Mouse (Mus musculus): ENCODE data around the gene Thrb. TPM values are rescaled to one million over a fixed set of nuclear protein-coding genes. Genes with fewer than 3 reads are reported as not detected.

Gene Thrb
- polyA plus RNA-seq, 1 experiment from 2014 or later = 1.0 TPM

GRCm38 (mm10) chr14:17899733-17900413 is 239.8 kb downstream of the Thrb start:
- no peaks in the 10 kb centered on the region for H3K27me3 ChIP-seq (ENCODE audit: control insufficient read depth, insufficient read depth, low read length)
- no peak overlapping the region for H3K4me2 ChIP-seq (ENCODE audit: low read depth, low read length)
- H3K4me3 ChIP-seq (ENCODE audit: low read depth, low read length) = no peak overlapping the region
- no peak overlapping the region for H3K9ac ChIP-seq (replicated peaks; ENCODE audit: low read length)
- WGBS = 91% methylated on average over 6 of the region's 6 CpGs
- DNase-seq (ENCODE audit: low spot score) (no peak), ATAC-seq (replicated peaks; ENCODE audit: insufficient number of reproducible peaks, low FRiP score, low TSS enrichment, low read depth) (no peak)
- H3K9me3 ChIP-seq (replicated peaks; ENCODE audit: control insufficient read depth, low read length) = no peaks in the 10 kb centered on the region
- H3K4me1 ChIP-seq (ENCODE audit: control insufficient read depth, insufficient read depth, low read length) = no peaks in the 10 kb centered on the region
- no peaks in the 10 kb centered on the region for H3K36me3 ChIP-seq (replicated peaks; ENCODE audit: control insufficient read depth, insufficient read depth, low read depth, low read length)
- H3K27ac ChIP-seq (replicated peaks; ENCODE audit: low read depth, low read length) = no peak overlapping the region

- WGBS = 74% methylated on average over 3 of the region's 3 CpGs
- H3K9ac ChIP-seq (replicated peaks; ENCODE audit: low read length) = no peak overlapping the region
- H3K36me3 ChIP-seq (replicated peaks; ENCODE audit: control insufficient read depth, insufficient read depth, low read depth, low read length) = no peaks in the 10 kb centered on the region
- no peak overlapping the region for H3K4me2 ChIP-seq (ENCODE audit: low read depth, low read length)
- no peak for DNase-seq (ENCODE audit: low spot score)
- no peaks in the 10 kb centered on the region for H3K27me3 ChIP-seq (ENCODE audit: control insufficient read depth, insufficient read depth, low read length)
- H3K4me1 ChIP-seq (ENCODE audit: control insufficient read depth, insufficient read depth, low read length) = no peaks in the 10 kb centered on the region
- ATAC-seq (replicated peaks; ENCODE audit: insufficient number of reproducible peaks, low FRiP score, low TSS enrichment, low read depth) = no peak
- no peak overlapping the region for H3K27ac ChIP-seq (replicated peaks; ENCODE audit: low read depth, low read length)
- no peaks in the 10 kb centered on the region for H3K9me3 ChIP-seq (replicated peaks; ENCODE audit: control insufficient read depth, low read length)
- H3K4me3 ChIP-seq (ENCODE audit: low read depth, low read length) = no peak overlapping the region
Measured at GRCm38 (mm10) chr14:17900414-17900795, 240.3 kb downstream of the Thrb start.

- no peaks in the 10 kb centered on the region for H3K36me3 ChIP-seq (replicated peaks; ENCODE audit: control insufficient read depth, insufficient read depth, low read depth, low read length)
- H3K4me3 ChIP-seq (ENCODE audit: low read depth, low read length) = no peak overlapping the region
- no peaks in the 10 kb centered on the region for H3K27me3 ChIP-seq (ENCODE audit: control insufficient read depth, insufficient read depth, low read length)
- ATAC-seq (replicated peaks; ENCODE audit: insufficient number of reproducible peaks, low FRiP score, low TSS enrichment, low read depth) = no peak
- no peaks in the 10 kb centered on the region for H3K9me3 ChIP-seq (replicated peaks; ENCODE audit: control insufficient read depth, low read length)
- no peak overlapping the region for H3K9ac ChIP-seq (replicated peaks; ENCODE audit: low read length)
- 83% methylated on average over 2 of the region's 2 CpGs for WGBS
- H3K27ac ChIP-seq (replicated peaks; ENCODE audit: low read depth, low read length) = no peak overlapping the region
- no peak overlapping the region for H3K4me2 ChIP-seq (ENCODE audit: low read depth, low read length)
- DNase-seq (ENCODE audit: low spot score) = no peak
- H3K4me1 ChIP-seq (ENCODE audit: control insufficient read depth, insufficient read depth, low read length) = no peaks in the 10 kb centered on the region
Measured at GRCm38 (mm10) chr14:17902426-17902825, 242.4 kb downstream of the Thrb start.

DNA sequence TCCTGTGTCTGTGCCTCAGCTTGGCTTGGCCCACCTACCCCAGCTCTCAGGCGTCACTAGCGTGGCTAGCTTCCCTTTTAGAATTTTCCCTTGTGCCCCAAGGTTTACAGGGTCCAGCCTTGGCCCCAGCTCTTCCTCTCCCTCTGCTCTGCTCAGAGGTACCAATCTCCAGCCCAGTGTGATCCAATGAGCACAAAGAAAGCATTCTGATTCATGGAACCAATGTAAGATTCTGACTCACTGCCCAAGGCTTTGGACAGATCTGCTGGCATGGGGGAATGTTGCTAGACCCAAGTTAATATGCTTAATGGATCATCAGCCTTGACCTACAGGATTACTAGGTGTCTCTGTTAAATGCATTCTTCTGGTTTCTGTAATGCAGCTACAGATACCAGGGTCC is 243.1 kb downstream of the Thrb start:
- H3K4me2 ChIP-seq (ENCODE audit: low read depth, low read length) = no peak overlapping the region
- H3K36me3 ChIP-seq (replicated peaks; ENCODE audit: control insufficient read depth, insufficient read depth, low read depth, low read length) = no peaks in the 10 kb centered on the region
- no peaks in the 10 kb centered on the region for H3K27me3 ChIP-seq (ENCODE audit: control insufficient read depth, insufficient read depth, low read length)
- no peak for DNase-seq (ENCODE audit: low spot score)
- H3K9me3 ChIP-seq (replicated peaks; ENCODE audit: control insufficient read depth, low read length) = no peaks in the 10 kb centered on the region
- no peak overlapping the region for H3K9ac ChIP-seq (replicated peaks; ENCODE audit: low read length)
- H3K4me1 ChIP-seq (ENCODE audit: control insufficient read depth, insufficient read depth, low read length) = no peaks in the 10 kb centered on the region
- 40% methylated on average over 2 of the region's 2 CpGs for WGBS
- ATAC-seq (replicated peaks; ENCODE audit: insufficient number of reproducible peaks, low FRiP score, low TSS enrichment, low read depth) = no peak
- H3K4me3 ChIP-seq (ENCODE audit: low read depth, low read length) = no peak overlapping the region
- H3K27ac ChIP-seq (replicated peaks; ENCODE audit: low read depth, low read length) = no peak overlapping the region

GRCm38 (mm10) chr14:17904554-17904953 is 244.5 kb downstream of the Thrb start:
- ATAC-seq (replicated peaks; ENCODE audit: insufficient number of reproducible peaks, low FRiP score, low TSS enrichment, low read depth) = no peak

DNA sequence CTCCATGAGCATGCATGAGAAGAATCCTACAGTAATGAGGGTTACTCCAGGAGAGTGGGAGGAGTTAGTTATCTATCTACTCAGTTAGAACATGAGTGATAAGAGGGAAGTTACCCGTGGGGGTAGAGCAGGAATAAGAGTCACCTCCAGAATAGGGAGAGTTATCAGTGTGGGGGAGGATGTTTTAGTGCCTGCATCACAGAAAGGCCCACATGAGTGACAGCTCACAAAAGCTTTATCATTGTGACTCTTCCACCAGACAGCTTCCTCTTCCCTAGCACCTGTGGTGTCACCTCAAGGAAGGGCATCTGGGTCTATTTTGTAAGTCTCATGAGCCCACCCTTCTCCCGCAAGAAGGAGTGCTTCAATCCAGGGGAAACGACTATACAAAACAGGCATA is 245.6 kb downstream of the Thrb start:
- H3K4me2 ChIP-seq (ENCODE audit: low read depth, low read length) = no peak overlapping the region

More at GRCm38 (mm10) chr14:17904554-17904953, 244.5 kb downstream of the Thrb start:
- Histone ChIP-seq H3K27ac (replicated peaks; ENCODE audit: low read depth, low read length) (no peak overlapping the region), H3K27me3 (ENCODE audit: control insufficient read depth, insufficient read depth, low read length) (no peaks in the 10 kb centered on the region), H3K9ac (replicated peaks; ENCODE audit: low read length) (no peak overlapping the region), H3K4me2 (ENCODE audit: low read depth, low read length) (no peak overlapping the region), H3K4me1 (ENCODE audit: control insufficient read depth, insufficient read depth, low read length) (no peaks in the 10 kb centered on the region), H3K36me3 (replicated peaks; ENCODE audit: control insufficient read depth, insufficient read depth, low read depth, low read length) (no peaks in the 10 kb centered on the region), H3K9me3 (replicated peaks; ENCODE audit: control insufficient read depth, low read length) (no peaks in the 10 kb centered on the region), H3K4me3 (ENCODE audit: low read depth, low read length) (no peak overlapping the region)
- DNase-seq (ENCODE audit: low spot score) = peak; percentile 12
- WGBS = 50% methylated on average over 1 of the region's 1 CpGs

DNA sequence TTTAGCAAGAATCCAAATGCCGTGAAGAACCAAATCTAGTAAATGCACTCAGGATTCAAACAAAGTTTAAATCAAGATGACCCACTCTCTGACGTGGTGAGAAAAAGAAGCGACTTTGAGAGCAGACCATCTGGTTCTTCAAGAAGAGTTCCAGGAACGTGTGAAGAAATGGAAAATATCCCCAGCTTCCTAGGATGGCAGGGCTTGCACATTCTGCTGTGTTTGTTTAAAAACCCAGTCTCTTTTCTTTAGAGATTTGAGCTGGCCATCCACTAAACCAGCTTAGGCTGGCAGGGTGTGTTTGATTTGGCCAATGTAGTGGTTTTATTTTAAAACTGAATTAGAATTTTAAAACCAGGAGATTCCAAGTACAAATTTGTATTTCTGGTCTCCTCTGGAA is 246.9 kb downstream of the Thrb start:
- Histone ChIP-seq H3K4me1 (ENCODE audit: control insufficient read depth, insufficient read depth, low read length) (no peaks in the 10 kb centered on the region), H3K9ac (replicated peaks; ENCODE audit: low read length) (no peak overlapping the region), H3K36me3 (replicated peaks; ENCODE audit: control insufficient read depth, insufficient read depth, low read depth, low read length) (no peaks in the 10 kb centered on the region), H3K27me3 (ENCODE audit: control insufficient read depth, insufficient read depth, low read length) (no peaks in the 10 kb centered on the region), H3K9me3 (replicated peaks; ENCODE audit: control insufficient read depth, low read length) (no peaks in the 10 kb centered on the region), H3K4me3 (ENCODE audit: low read depth, low read length) (no peak overlapping the region), H3K27ac (replicated peaks; ENCODE audit: low read depth, low read length) (no peak overlapping the region), H3K4me2 (ENCODE audit: low read depth, low read length) (no peak overlapping the region)
- WGBS = 64% methylated on average over 4 of the region's 4 CpGs
- no peak for DNase-seq (ENCODE audit: low spot score)
- no peak for ATAC-seq (replicated peaks; ENCODE audit: insufficient number of reproducible peaks, low FRiP score, low TSS enrichment, low read depth)

More for the DNA sequence above, 245.6 kb downstream of the Thrb start:
- Histone ChIP-seq H3K27me3 (ENCODE audit: control insufficient read depth, insufficient read depth, low read length) (no peaks in the 10 kb centered on the region), H3K4me1 (ENCODE audit: control insufficient read depth, insufficient read depth, low read length) (no peaks in the 10 kb centered on the region), H3K4me3 (ENCODE audit: low read depth, low read length) (no peak overlapping the region), H3K27ac (replicated peaks; ENCODE audit: low read depth, low read length) (no peak overlapping the region), H3K9me3 (replicated peaks; ENCODE audit: control insufficient read depth, low read length) (no peaks in the 10 kb centered on the region), H3K36me3 (replicated peaks; ENCODE audit: control insufficient read depth, insufficient read depth, low read depth, low read length) (no peaks in the 10 kb centered on the region), H3K9ac (replicated peaks; ENCODE audit: low read length) (no peak overlapping the region)
- ATAC-seq (replicated peaks; ENCODE audit: insufficient number of reproducible peaks, low FRiP score, low TSS enrichment, low read depth) (no peak), DNase-seq (ENCODE audit: low spot score) (no peak)
- WGBS = 71% methylated on average over 3 of the region's 3 CpGs

DNA sequence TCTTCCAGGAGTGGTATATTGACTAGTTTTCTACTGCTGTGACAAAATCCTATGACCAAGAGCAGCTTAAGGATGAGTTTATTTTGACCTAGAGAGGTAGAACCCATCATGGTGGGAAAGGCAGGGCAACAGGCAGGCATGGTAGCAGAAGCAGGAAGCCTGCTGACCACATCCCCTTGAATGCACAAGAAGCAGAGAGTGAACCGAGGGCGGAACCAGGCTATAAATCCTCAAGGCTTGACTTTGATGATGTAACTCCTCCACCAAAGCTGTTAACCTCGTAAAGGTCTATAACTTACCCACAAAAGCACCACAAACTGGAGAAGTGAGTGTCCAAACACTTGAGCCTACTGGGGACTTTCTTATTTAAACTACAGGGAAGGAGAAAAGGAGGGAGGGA is 251.1 kb downstream of the Thrb start:
- Histone ChIP-seq H3K9me3 (replicated peaks; ENCODE audit: control insufficient read depth, low read length) (no peaks in the 10 kb centered on the region), H3K27ac (replicated peaks; ENCODE audit: low read depth, low read length) (no peak overlapping the region), H3K27me3 (ENCODE audit: control insufficient read depth, insufficient read depth, low read length) (no peaks in the 10 kb centered on the region), H3K9ac (replicated peaks; ENCODE audit: low read length) (no peak overlapping the region), H3K4me2 (ENCODE audit: low read depth, low read length) (no peak overlapping the region), H3K36me3 (replicated peaks; ENCODE audit: control insufficient read depth, insufficient read depth, low read depth, low read length) (no peaks in the 10 kb centered on the region), H3K4me1 (ENCODE audit: control insufficient read depth, insufficient read depth, low read length) (no peaks in the 10 kb centered on the region), H3K4me3 (ENCODE audit: low read depth, low read length) (no peak overlapping the region)
- DNase-seq (ENCODE audit: low spot score) = no peak
- ATAC-seq (replicated peaks; ENCODE audit: insufficient number of reproducible peaks, low FRiP score, low TSS enrichment, low read depth) = no peak
- WGBS = 85% methylated on average over 3 of the region's 3 CpGs
